Mouse (Mus musculus): ENCODE measurements around the gene Loxl1. TPM values are rescaled to one million over a fixed set of nuclear protein-coding genes. Genes with fewer than 3 reads are reported as not detected.

Gene Loxl1
- polyA plus RNA-seq, 1 experiment: 3.4 TPM

GRCm38 (mm10) chr9:58310043-58310660 is 2.8 kb downstream of the Loxl1 start:
- no peak for TF ChIP-seq CTCF (IDR thresholded peaks at IDR 0.05; ENCODE audit: low read depth, low read length)
- TF ChIP-seq POLR2A (IDR thresholded peaks at IDR 0.05; ENCODE audit: insufficient read depth, low read length): no peak
- no peak for TF ChIP-seq EP300 (IDR thresholded peaks at IDR 0.05; ENCODE audit: insufficient read depth, low read depth, low read length)
- no peak overlapping the region for H3K9ac ChIP-seq (ENCODE audit: low read depth, poor library complexity, severe bottlenecking)
- H3K4me1 ChIP-seq (ENCODE audit: control insufficient read depth, insufficient read depth, low read length): no peaks in the 10 kb centered on the region
- no peaks in the 10 kb centered on the region for H3K36me3 ChIP-seq (ENCODE audit: control insufficient read depth, insufficient read depth, low read length, poor library complexity, severe bottlenecking)
- no peak overlapping the region for H3K27ac ChIP-seq (ENCODE audit: insufficient read depth, low read length)
- no peak overlapping the region for H3K4me3 ChIP-seq (ENCODE audit: low read depth, low read length)
- H3K9me3 ChIP-seq (replicated peaks; ENCODE audit: control insufficient read depth, insufficient read depth, low read length, poor library complexity, severe bottlenecking): no peaks in the 10 kb centered on the region
- no peaks in the 10 kb centered on the region for H3K27me3 ChIP-seq (ENCODE audit: control insufficient read depth, insufficient read depth, low read length, poor library complexity, severe bottlenecking)

DNA sequence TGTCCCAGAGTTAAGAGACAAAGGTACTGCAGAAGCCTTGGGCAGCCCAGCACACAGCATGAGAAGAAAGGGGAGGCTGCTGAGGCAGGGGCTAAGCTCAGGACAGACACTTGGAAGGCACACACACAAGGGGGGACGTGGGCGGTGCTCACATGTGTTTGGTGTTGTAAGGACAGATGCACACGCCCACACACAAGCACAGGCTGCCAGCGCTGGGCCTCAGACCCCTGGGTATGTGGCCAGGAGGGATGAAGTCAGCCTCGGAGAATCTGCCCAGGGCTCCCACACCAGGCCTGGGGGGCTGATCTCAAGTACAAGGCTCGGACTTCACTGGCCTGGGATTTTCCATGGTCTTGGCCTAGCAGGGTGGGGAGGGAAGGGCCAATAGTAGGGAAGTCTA is 4.6 kb downstream of the Loxl1 start:
- H3K4me3 ChIP-seq (ENCODE audit: low read depth, low read length): no peak overlapping the region
- H3K27me3 ChIP-seq (ENCODE audit: control insufficient read depth, insufficient read depth, low read length, poor library complexity, severe bottlenecking): no peaks in the 10 kb centered on the region
- H3K4me1 ChIP-seq (ENCODE audit: control insufficient read depth, insufficient read depth, low read length): no peaks in the 10 kb centered on the region
- H3K27ac ChIP-seq (ENCODE audit: insufficient read depth, low read length): no peak overlapping the region
- TF ChIP-seq CTCF (IDR thresholded peaks at IDR 0.05; ENCODE audit: low read depth, low read length) (no peak), EP300 (IDR thresholded peaks at IDR 0.05; ENCODE audit: insufficient read depth, low read depth, low read length) (no peak), POLR2A (IDR thresholded peaks at IDR 0.05; ENCODE audit: insufficient read depth, low read length) (no peak)
- H3K9me3 ChIP-seq (replicated peaks; ENCODE audit: control insufficient read depth, insufficient read depth, low read length, poor library complexity, severe bottlenecking): no peaks in the 10 kb centered on the region
- no peak overlapping the region for H3K9ac ChIP-seq (ENCODE audit: low read depth, poor library complexity, severe bottlenecking)
- H3K36me3 ChIP-seq (ENCODE audit: control insufficient read depth, insufficient read depth, low read length, poor library complexity, severe bottlenecking): no peaks in the 10 kb centered on the region

- Histone ChIP-seq H3K9ac (ENCODE audit: low read depth, poor library complexity, severe bottlenecking) (no peak overlapping the region), H3K36me3 (ENCODE audit: control insufficient read depth, insufficient read depth, low read length, poor library complexity, severe bottlenecking) (no peaks in the 10 kb centered on the region), H3K4me3 (ENCODE audit: low read depth, low read length) (no peak overlapping the region), H3K9me3 (replicated peaks; ENCODE audit: control insufficient read depth, insufficient read depth, low read length, poor library complexity, severe bottlenecking) (no peaks in the 10 kb centered on the region), H3K4me1 (ENCODE audit: control insufficient read depth, insufficient read depth, low read length) (no peaks in the 10 kb centered on the region), H3K27ac (ENCODE audit: insufficient read depth, low read length) (no peak overlapping the region), H3K27me3 (ENCODE audit: control insufficient read depth, insufficient read depth, low read length, poor library complexity, severe bottlenecking) (no peaks in the 10 kb centered on the region)
- TF ChIP-seq CTCF (IDR thresholded peaks at IDR 0.05; ENCODE audit: low read depth, low read length) (no peak), EP300 (IDR thresholded peaks at IDR 0.05; ENCODE audit: insufficient read depth, low read depth, low read length) (no peak), POLR2A (IDR thresholded peaks at IDR 0.05; ENCODE audit: insufficient read depth, low read length) (no peak)
Measured at GRCm38 (mm10) chr9:58305686-58306085, 7.3 kb downstream of the Loxl1 start.

DNA sequence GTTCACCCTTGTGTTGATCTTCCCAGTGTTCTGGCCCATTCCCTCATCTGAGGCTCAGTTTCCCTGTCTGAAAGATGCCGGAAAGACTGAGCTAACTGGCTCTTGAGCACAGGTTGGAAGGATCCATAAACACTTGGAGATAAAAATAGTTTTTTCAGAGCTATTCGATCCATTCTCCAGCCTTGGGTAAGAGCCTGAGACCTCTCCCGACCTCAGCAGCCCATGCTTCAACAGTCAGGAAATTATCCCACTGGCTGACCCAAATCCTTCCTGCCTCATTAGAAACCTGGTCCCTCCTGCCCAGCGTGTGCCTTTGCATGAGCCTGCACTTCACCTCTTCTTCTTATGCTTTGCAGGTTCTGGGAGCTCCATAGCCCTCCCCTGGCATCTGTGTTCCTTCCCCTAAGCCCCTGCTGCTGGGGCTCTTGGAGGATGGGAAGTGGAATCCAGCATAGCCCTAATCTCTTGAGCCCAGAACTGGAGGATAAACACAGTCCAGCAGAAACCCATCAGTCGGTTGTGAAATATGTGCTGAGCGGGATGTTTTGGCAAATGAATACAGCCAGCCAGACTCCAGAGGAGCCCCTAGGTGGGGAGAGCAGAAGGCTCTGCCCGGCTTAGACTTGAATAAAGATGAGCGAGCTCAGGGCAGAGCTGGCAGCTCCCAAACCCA is 9.3 kb downstream of the Loxl1 start:
- Histone ChIP-seq H3K9me3 (replicated peaks; ENCODE audit: control insufficient read depth, insufficient read depth, low read length, poor library complexity, severe bottlenecking) (no peaks in the 10 kb centered on the region), H3K36me3 (ENCODE audit: control insufficient read depth, insufficient read depth, low read length, poor library complexity, severe bottlenecking) (no peaks in the 10 kb centered on the region), H3K9ac (ENCODE audit: low read depth, poor library complexity, severe bottlenecking) (no peak overlapping the region), H3K27me3 (ENCODE audit: control insufficient read depth, insufficient read depth, low read length, poor library complexity, severe bottlenecking) (no peaks in the 10 kb centered on the region), H3K4me1 (ENCODE audit: control insufficient read depth, insufficient read depth, low read length) (no peaks in the 10 kb centered on the region), H3K4me3 (ENCODE audit: low read depth, low read length) (no peak overlapping the region), H3K27ac (ENCODE audit: insufficient read depth, low read length) (no peak overlapping the region)
- TF ChIP-seq EP300 (IDR thresholded peaks at IDR 0.05; ENCODE audit: insufficient read depth, low read depth, low read length) (no peak), POLR2A (IDR thresholded peaks at IDR 0.05; ENCODE audit: insufficient read depth, low read length) (no peak), CTCF (IDR thresholded peaks at IDR 0.05; ENCODE audit: low read depth, low read length) (no peak)

GRCm38 (mm10) chr9:58303115-58303514 is 9.9 kb downstream of the Loxl1 start:
- Histone ChIP-seq H3K27me3 (ENCODE audit: control insufficient read depth, insufficient read depth, low read length, poor library complexity, severe bottlenecking) (no peaks in the 10 kb centered on the region), H3K27ac (ENCODE audit: insufficient read depth, low read length) (no peak overlapping the region), H3K9ac (ENCODE audit: low read depth, poor library complexity, severe bottlenecking) (no peak overlapping the region), H3K4me3 (ENCODE audit: low read depth, low read length) (no peak overlapping the region), H3K9me3 (replicated peaks; ENCODE audit: control insufficient read depth, insufficient read depth, low read length, poor library complexity, severe bottlenecking) (no peaks in the 10 kb centered on the region), H3K4me1 (ENCODE audit: control insufficient read depth, insufficient read depth, low read length) (no peaks in the 10 kb centered on the region), H3K36me3 (ENCODE audit: control insufficient read depth, insufficient read depth, low read length, poor library complexity, severe bottlenecking) (no peaks in the 10 kb centered on the region)
- no peak for TF ChIP-seq POLR2A (IDR thresholded peaks at IDR 0.05; ENCODE audit: insufficient read depth, low read length)
- no peak for TF ChIP-seq EP300 (IDR thresholded peaks at IDR 0.05; ENCODE audit: insufficient read depth, low read depth, low read length)
- no peak for TF ChIP-seq CTCF (IDR thresholded peaks at IDR 0.05; ENCODE audit: low read depth, low read length)

- Histone ChIP-seq H3K27me3 (ENCODE audit: control insufficient read depth, insufficient read depth, low read length, poor library complexity, severe bottlenecking) (no peaks in the 10 kb centered on the region), H3K4me1 (ENCODE audit: control insufficient read depth, insufficient read depth, low read length) (peaks cover 5% of the 10 kb centered on the region), H3K27ac (ENCODE audit: insufficient read depth, low read length) (no peak overlapping the region)
Measured at GRCm38 (mm10) chr9:58299356-58299799, 13.6 kb downstream of the Loxl1 start.

More at GRCm38 (mm10) chr9:58299356-58299799, 13.6 kb downstream of the Loxl1 start:
- Histone ChIP-seq H3K9me3 (replicated peaks; ENCODE audit: control insufficient read depth, insufficient read depth, low read length, poor library complexity, severe bottlenecking) (no peaks in the 10 kb centered on the region), H3K9ac (ENCODE audit: low read depth, poor library complexity, severe bottlenecking) (no peak overlapping the region), H3K4me3 (ENCODE audit: low read depth, low read length) (no peak overlapping the region), H3K36me3 (ENCODE audit: control insufficient read depth, insufficient read depth, low read length, poor library complexity, severe bottlenecking) (no peaks in the 10 kb centered on the region)
- TF ChIP-seq CTCF (IDR thresholded peaks at IDR 0.05; ENCODE audit: low read depth, low read length): no peak
- TF ChIP-seq EP300 (IDR thresholded peaks at IDR 0.05; ENCODE audit: insufficient read depth, low read depth, low read length): no peak
- no peak for TF ChIP-seq POLR2A (IDR thresholded peaks at IDR 0.05; ENCODE audit: insufficient read depth, low read length)
